Mouse (Mus musculus) MEL (cell line): ENCODE results near the gene Fam204a. TPM values are rescaled to one million over a fixed set of nuclear protein-coding genes. Genes with fewer than 3 reads are reported as not detected.

ENCODE experiments used
- POLR2A ChIP-seq, 2 experiments: IDR thresholded peaks; 2 replicates each; pipeline ENCODE4 v1.6.1; 2011 to 2012; ENCODE audit warnings: low read length in 2 of 2, mild to moderate bottlenecking in 2 of 2, control low read depth in 1 of 2, improper control_type of control experiment in 1 of 2, low read depth in 1 of 2, moderate library complexity in 1 of 2; ENCODE audit not compliant: control insufficient read depth in 1 of 2, insufficient read depth in 1 of 2, poor library complexity in 1 of 2
- SIN3A ChIP-seq: IDR thresholded peaks from 2 replicates; pipeline ENCODE4 v1.6.1; 2012; ENCODE audit warnings: low read length, improper control_type of control experiment, inconsistent platforms
- polyA plus RNA-seq, 2 experiments: library from polyadenylated mRNA; stranded (reverse) in 1 of 2; unstranded in 1 of 2; fragments of >175 nt in 1 of 2; fragments of >200 nt in 1 of 2; gene quantifications; 2 replicates each; pipeline versions ENCODE4 v1.2.1 to v1.2.4; 2012; ENCODE audit warnings: low replicate concordance in 2 of 2, low read depth in 1 of 2; ENCODE audit not compliant: insufficient read length in 2 of 2, insufficient read depth in 1 of 2, missing spikeins in 1 of 2
- total RNA-seq: library from RNA; depleted of rRNA; stranded (reverse); fragments of 300-350 nt; gene quantifications from 2 replicates; pipeline ENCODE4 v1.2.3, GENCODE M21; 2012; rRNA removed

Fam204a gene
- total and polyA plus RNA-seq, 3 experiments, result 51.2 to 54.0 TPM; not detected in 1

DNA sequence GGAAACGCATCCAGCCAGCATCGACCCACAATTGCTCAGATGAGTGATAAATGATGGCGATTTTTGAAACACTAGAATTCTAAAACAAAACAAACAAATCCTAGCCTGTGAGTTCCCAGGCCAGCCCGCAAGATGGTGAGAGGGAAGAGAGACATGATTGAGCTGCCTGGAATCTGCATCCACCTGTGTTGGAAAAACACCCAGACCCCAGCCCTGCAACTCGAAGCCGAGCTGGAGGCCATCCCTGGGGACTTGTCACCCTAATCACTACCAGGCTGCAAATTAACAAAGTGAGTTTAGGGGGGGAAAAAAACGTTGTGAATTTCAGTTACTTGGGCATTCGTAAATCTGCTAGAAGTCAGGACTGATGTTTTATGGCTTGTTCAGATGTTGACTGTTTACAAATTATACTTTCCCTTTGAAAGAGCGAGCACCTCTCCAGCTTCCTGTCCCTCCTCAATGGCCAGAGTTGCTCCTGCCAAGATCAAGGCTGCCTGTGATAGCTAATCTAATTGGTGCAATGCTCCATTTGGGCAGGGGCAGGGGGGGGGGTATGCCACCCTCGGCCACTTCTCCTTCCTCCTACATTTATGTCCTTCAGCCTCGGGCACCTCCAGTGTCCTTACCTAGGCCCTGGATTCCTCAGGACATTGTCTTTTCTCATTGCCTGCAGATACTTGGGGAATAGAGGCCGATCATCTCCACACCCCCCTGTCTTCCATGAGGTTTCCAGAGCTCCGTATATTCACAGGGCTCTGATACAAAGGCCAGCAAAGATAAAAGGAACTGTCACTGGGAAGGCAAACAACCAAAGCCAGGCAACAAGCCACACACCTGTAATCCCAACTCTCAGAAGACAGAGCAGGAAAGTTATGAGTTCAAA lies 77.2 kb downstream of the Fam204a start (continued):
- TF ChIP-seq POLR2A (IDR thresholded peaks at IDR 0.05; ENCODE audit: control insufficient read depth in 1 of 2, insufficient read depth in 1 of 2, low read depth in 1 of 2, low read length in 2 of 2, poor library complexity in 1 of 2) (no peak), SIN3A (peak; percentile 25; the same call in 1 of the 2 replicates)

Other genes with a start within 250 kb of the Fam204a start
- not detected in 2 replicates for gene Prlhr, start 241.6 kb upstream of the Fam204a start, total RNA-seq
- gene Prlhr, start 241.6 kb upstream of the Fam204a start, polyA plus RNA-seq, result not detected